Mouse (Mus musculus): ENCODE measurements at regions not wholly inside any gene's neighbourhood (a gene's known extent, or its start where the extent isn't known, plus 50 kb on each side); places are given as distances from the start of the nearest gene placed in this dataset.

DNA sequence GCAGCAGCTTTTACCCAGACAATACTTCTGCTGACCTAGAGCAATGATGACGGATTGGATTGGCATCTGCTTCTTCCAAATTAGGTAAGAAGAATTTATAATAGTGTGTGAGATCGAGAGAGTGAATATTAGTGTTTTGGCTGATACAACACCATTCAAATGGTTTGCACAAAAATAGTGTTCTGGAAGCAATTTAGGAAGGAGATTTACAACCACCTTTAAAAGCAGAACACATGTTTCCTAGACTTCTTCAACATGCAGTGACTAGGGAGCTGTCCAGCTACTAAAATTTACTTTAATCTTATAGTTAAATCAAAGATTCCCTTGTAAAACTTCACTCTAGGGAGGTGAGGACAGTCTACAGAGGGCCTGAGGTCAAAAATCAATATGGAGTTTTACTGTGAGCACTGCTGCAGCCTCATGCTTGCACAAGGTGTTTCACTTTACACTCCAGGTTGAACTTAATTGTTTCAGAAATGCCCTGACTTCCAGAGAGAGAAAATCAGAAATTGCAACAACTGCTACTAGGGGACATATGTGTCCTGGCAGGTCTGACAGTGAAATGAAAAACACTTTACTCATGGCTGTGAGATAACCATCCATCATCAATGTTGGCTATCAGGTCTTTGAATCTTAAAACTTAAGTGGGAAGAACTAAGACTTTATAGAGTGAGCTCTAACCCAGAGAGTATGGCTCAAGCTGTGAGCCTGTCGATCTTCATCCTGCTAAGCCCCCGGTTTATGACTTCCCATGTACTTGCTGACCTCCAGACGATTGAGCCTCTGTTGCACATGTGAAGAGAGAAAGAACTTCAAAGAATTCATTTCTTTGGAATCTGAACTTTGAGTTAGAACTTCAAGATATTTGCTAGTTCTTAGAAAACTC is 657.6 kb upstream of the Fat3 start:
- Histone ChIP-seq H3K36me3 (no peaks in the 10 kb centered on the region), H3K27me3 (no peaks in the 10 kb centered on the region), H3K27ac (no peak overlapping the region), H3K4me1 (no peaks in the 10 kb centered on the region), H3K4me2 (no peak overlapping the region), H3K9me3 (replicated peaks) (no peaks in the 10 kb centered on the region), H3K9ac (no peak overlapping the region), H3K4me3 (replicated peaks) (no peak overlapping the region)
- no peak for ATAC-seq (replicated peaks; ENCODE audit: low FRiP score)
- WGBS: 42% methylated on average over 5 of the region's 5 CpGs

DNA sequence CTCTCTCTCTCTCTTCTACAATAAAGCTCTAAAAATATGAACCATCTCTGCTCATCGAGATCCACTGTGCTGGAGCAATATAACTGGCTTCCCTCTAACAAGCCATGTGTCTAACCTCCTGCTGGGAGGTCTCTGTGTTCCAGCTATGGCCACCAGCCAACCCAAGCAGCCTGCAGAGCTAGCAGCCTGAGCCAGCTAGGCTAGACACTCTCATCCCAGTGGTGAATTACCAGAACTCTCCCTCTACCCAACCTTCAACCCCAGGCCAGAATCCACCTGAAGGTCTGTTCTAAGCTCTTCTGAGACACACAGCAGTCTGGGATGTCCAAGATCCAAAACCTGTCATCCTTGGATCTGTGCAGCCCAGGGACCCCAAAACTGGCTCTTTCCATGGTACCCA is 651.3 kb upstream of the Fat3 start:
- H3K9me3 ChIP-seq (replicated peaks): no peaks in the 10 kb centered on the region
- peaks cover 3% of the 10 kb centered on the region; the same call in 1 of the 2 replicates for H3K4me1 ChIP-seq
- H3K9ac ChIP-seq: no peak overlapping the region
- ATAC-seq (replicated peaks; ENCODE audit: low FRiP score): peak; percentile 59
- no peaks in the 10 kb centered on the region for H3K36me3 ChIP-seq
- H3K4me3 ChIP-seq (replicated peaks): no peak overlapping the region
- H3K4me2 ChIP-seq: no peak overlapping the region
- WGBS: 50% methylated on average over 1 of the region's 1 CpGs
- no peaks in the 10 kb centered on the region for H3K27me3 ChIP-seq
- no peak overlapping the region for H3K27ac ChIP-seq

DNA sequence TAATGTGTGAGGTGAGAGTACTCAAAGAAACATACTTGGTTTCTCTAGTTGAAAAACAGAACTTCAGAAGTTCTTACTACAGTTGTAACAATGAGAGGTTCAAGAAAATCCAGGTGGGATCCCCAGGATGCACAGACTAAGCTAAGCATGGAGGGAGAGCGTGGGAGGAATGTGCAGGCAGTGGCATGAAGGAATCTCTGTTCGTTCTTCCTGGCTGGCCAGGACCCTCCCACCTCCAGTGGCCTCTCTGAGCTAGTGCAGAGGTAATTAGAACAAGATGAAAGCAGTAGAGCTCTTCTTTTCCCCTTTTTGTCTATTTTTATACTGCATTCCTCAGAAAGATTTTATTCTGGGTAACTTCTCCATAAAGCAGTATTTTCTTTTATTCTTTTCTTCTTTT is 648.3 kb upstream of the Fat3 start:
- Histone ChIP-seq H3K27me3 (no peaks in the 10 kb centered on the region), H3K27ac (no peak overlapping the region), H3K9ac (no peak overlapping the region), H3K9me3 (replicated peaks) (no peaks in the 10 kb centered on the region), H3K4me2 (no peak overlapping the region), H3K4me1 (peaks cover 3% of the 10 kb centered on the region; the same call in 1 of the 2 replicates), H3K4me3 (replicated peaks) (no peak overlapping the region), H3K36me3 (no peaks in the 10 kb centered on the region)
- 44% methylated on average over 2 of the region's 2 CpGs for WGBS
- peak; percentile 86 for ATAC-seq (replicated peaks; ENCODE audit: low FRiP score)
